Mouse (Mus musculus) ES-E14 (cell line): ENCODE data around the gene Syt15. TPM values are rescaled to one million over a fixed set of nuclear protein-coding genes. Genes with fewer than 3 reads are reported as not detected.

ENCODE experiments used
- DNase-seq: peaks from one replicate; pipeline ENCODE4 v3.0.0-alpha.2; 2013; ENCODE audit warnings: low read depth, low spot score
- H3K27ac ChIP-seq: 2 replicates; pipeline ENCODE4 v1.5.1; 2012; ENCODE audit warnings: low read depth, mild to moderate bottlenecking, low read length, moderate library complexity, mixed read lengths; ENCODE audit not compliant: poor library complexity, insufficient read depth, severe bottlenecking
- H3K36me3 ChIP-seq: 2 replicates; pipeline ENCODE4 v1.6.1; 2012; ENCODE audit warnings: mild to moderate bottlenecking, low read length, moderate library complexity, mixed read lengths; ENCODE audit not compliant: control insufficient read depth, poor library complexity, insufficient read depth, severe bottlenecking
- H3K4me1 ChIP-seq, 2 experiments: fragments of 150-350 bp in 1 of 2; sonication (generic) in 1 of 2; 2 replicates each; pipeline ENCODE4 v1.6.1; 2012; ENCODE audit warnings: low read length in 2 of 2, mild to moderate bottlenecking in 1 of 2, mixed read lengths in 1 of 2; ENCODE audit not compliant: control insufficient read depth in 2 of 2, insufficient read depth in 2 of 2, poor library complexity in 1 of 2
- H3K4me3 ChIP-seq, 2 experiments: fragments of 150-350 bp in 1 of 2; sonication (generic) in 1 of 2; 2 replicates each; pipeline ENCODE4 v1.5.1; 2012; ENCODE audit warnings: low read length in 2 of 2, low read depth in 1 of 2, mild to moderate bottlenecking in 1 of 2, mixed read lengths in 1 of 2; ENCODE audit not compliant: insufficient read depth in 1 of 2, poor library complexity in 1 of 2, severe bottlenecking in 1 of 2
- H3K9ac ChIP-seq: 2 replicates; pipeline ENCODE4 v1.6.1; 2012; ENCODE audit warnings: low read depth, mild to moderate bottlenecking, low read length, mixed read lengths; ENCODE audit not compliant: poor library complexity, insufficient read depth, severe bottlenecking
- H3K9me3 ChIP-seq: fragments of 150-350 bp; sonication (generic); 2 replicates; pipeline ENCODE4 v1.6.1; 2012; ENCODE audit warnings: low read depth, mild to moderate bottlenecking, low read length; ENCODE audit not compliant: control insufficient read depth, insufficient read depth
- CHD2 ChIP-seq: IDR thresholded peaks from 2 replicates; pipeline ENCODE4 v1.6.1; 2014; ENCODE audit warnings: mild to moderate bottlenecking, low read depth, low read length, inconsistent platforms
- HCFC1 ChIP-seq: IDR thresholded peaks from 2 replicates; pipeline ENCODE4 v1.6.1; 2012; ENCODE audit warnings: low read length, inconsistent platforms, borderline replicate concordance; ENCODE audit not compliant: insufficient read depth
- MAFK ChIP-seq: IDR thresholded peaks from 2 replicates; pipeline ENCODE4 v1.6.1; 2014; ENCODE audit warnings: mild to moderate bottlenecking, low read depth, low read length, inconsistent platforms; ENCODE audit not compliant: insufficient read depth
- ZC3H11A ChIP-seq: IDR thresholded peaks from 2 replicates; pipeline ENCODE4 v1.6.1; 2012; ENCODE audit warnings: low read depth, mild to moderate bottlenecking, inconsistent platforms, low read length, borderline replicate concordance
- ZNF384 ChIP-seq: IDR thresholded peaks from 2 replicates; pipeline ENCODE4 v1.6.1; 2012; ENCODE audit warnings: low read depth, low read length, inconsistent platforms
- in situ Hi-C, 2 experiments: fragments of 600-800 bp; cut with MboI; formaldehyde crosslinking; loops; one replicate each; pipeline ENCODE4 v1.15.1; 2025; ENCODE audit warnings: low sequenced_read_pairs in 2 of 2, inconsistent platforms in 1 of 2; ENCODE audit not compliant: unreplicated experiment in 2 of 2
- total RNA-seq: library from RNA; depleted of rRNA; stranded (reverse); fragments of 300-350 nt; gene quantifications from 2 replicates; pipeline ENCODE4 v1.2.3, GENCODE M21; 2012; rRNA removed

The Syt15 gene
- total RNA-seq, result 0.26 TPM in 1 of 2 replicates, not detected in the other

DNA sequence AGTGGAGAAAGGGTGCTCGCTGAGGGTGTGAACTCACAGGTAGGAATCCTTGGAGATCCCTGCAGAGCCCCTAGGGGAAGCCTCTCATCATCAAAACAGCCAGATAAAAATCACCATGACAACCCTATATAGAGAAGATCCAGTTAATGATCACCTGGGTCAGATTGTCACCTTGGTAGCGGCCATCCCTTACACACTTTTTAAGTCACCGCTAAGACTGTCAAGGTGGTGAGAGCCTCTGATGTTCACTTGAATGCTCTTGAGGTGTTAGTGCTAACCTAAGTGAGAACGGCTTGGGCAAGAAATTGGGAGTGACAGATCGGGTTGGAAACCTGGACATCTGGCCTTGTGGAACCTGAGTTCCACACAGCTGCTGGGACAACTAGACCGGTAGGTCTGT lies at the start of gene Syt15:
TSS of gene Syt15 (plus strand) at position 301 of the 400 bp plus-strand sequence.
- H3K27ac ChIP-seq, result no peak within 1 kb of the TSS
- H3K9ac ChIP-seq, result peak within 1 kb of the TSS; percentile 20; the same call in 1 of the 2 replicates
- no peak for DNase-seq
- no peaks in the 10 kb centered on the region for H3K36me3 ChIP-seq
- H3K9me3 ChIP-seq, result no peaks in the 10 kb centered on the region
- in situ Hi-C loops, result no loop called here
- no peaks in the 10 kb centered on the region for H3K4me1 ChIP-seq
- TF ChIP-seq CHD2 (no peak), ZNF384 (no peak)
- H3K4me3 ChIP-seq, result peak within 1 kb of the TSS; percentile 56 to 59

DNA sequence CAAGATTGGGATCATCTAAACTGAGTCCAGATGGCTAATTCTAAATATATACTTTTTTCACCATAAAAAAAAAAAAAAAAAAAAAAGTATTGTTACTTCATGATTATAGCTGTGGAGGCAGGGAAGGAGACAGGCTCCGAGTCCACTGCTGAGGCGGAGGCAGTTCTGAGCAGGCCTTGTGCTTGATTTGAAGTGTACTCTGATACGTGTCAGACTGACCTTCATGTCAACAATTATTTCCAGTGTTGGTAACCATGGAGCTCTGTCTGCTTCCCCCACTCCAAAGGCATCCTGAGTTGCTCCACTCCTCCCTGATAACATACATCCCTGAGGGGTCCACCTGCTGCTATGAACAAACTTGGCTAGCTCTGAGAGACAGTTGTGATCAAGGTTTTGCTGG lies 48.3 kb upstream of the Syt15 start:
- Histone ChIP-seq H3K9ac (no peak overlapping the region), H3K36me3 (no peaks in the 10 kb centered on the region), H3K9me3 (no peaks in the 10 kb centered on the region), H3K4me1 (peaks cover 0 to 2% of the 10 kb centered on the region in 2 experiments; a peak in 2 of 4 replicates), H3K4me3 (no peak overlapping the region), H3K27ac (no peak overlapping the region)
- DNase-seq, result no peak
- TF ChIP-seq ZC3H11A (no peak), ZNF384 (no peak), HCFC1 (no peak), MAFK (no peak), CHD2 (no peak)
- in situ Hi-C loops, result no loop called here

DNA sequence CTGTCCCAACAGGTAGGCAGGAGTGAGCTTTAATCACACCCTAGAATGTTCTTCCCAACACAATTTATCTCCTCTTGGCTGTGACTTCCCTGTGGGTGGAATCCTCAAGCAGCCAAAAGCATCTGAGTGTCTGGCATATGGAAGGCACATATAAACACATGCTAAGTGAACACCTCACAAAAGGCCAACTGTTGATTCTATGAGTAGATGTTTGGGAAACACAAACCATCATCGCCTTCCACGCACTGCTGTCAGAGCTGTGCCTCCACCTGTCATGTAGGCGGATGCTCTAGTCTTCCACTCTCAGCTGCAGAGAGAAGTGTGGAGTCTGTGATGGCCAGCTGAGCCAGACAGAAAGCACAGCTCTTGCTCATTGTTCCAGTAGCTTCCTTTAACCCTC lies 40.0 kb upstream of the Syt15 start:
- Histone ChIP-seq H3K27ac (no peak overlapping the region), H3K9ac (no peak overlapping the region), H3K9me3 (no peaks in the 10 kb centered on the region), H3K4me1 (peaks cover 0 to under 1% of the 10 kb centered on the region in 2 experiments; a peak in 1 of 4 replicates), H3K4me3 (no peak overlapping the region), H3K36me3 (no peaks in the 10 kb centered on the region)
- in situ Hi-C loops, result no loop called here
- no peak for DNase-seq
- TF ChIP-seq CHD2 (no peak), HCFC1 (no peak), MAFK (no peak), ZNF384 (no peak), ZC3H11A (no peak)

DNA sequence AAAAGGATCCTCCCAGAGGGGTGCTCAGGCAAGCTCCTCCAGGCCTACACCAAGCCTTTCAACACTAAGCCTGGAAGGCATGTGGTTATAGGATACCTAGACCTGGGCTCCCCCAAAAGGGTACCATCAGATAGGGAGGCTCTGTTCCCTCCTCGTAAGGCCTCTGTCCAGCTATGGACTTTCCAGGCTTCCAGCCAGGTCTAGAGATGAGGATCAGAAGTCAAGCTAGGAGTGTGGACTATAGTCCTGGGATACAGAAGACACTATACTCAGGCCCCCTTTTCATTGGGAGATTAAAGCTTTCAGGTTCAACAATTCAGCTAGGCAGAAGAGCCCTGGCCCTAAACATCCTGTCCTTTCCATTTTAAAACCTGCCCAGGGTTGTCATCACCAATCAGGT lies 36.3 kb upstream of the Syt15 start:
- H3K9ac ChIP-seq, result no peak overlapping the region
- H3K27ac ChIP-seq, result no peak overlapping the region
- peaks cover 0 to 1% of the 10 kb centered on the region in 2 experiments; a peak in 1 of 4 replicates for H3K4me1 ChIP-seq
- H3K36me3 ChIP-seq, result no peaks in the 10 kb centered on the region
- H3K9me3 ChIP-seq, result no peaks in the 10 kb centered on the region
- in situ Hi-C loops, result no loop called here
- no peak overlapping the region for H3K4me3 ChIP-seq
- DNase-seq, result no peak
- TF ChIP-seq ZC3H11A (no peak), ZNF384 (no peak), CHD2 (no peak), MAFK (no peak), HCFC1 (no peak)

DNA sequence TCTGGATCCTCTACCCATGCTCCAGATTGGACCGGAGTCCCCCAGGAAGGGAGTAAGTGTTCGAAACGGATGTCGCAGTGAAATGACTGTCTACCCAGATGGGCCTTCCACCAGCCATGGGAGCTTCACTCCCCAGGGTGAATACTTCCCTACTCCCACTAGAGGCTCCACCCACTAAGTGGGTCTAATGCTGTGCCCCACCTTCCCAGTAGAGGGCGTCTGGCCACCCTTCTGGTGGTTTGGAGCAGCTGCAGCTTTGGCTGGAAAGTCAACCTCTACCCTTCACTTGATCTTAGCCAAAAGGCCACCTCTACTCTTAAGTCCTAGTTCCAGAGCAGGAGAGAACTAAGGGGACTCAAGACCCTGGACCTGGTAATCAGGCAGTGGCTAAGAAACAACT lies 30.8 kb upstream of the Syt15 start:
- Histone ChIP-seq H3K9ac (no peak overlapping the region), H3K36me3 (no peaks in the 10 kb centered on the region), H3K9me3 (no peaks in the 10 kb centered on the region), H3K4me1 (peaks cover 4 to 12% of the 10 kb centered on the region in 2 experiments; a peak in 2 of 4 replicates), H3K27ac (no peak overlapping the region), H3K4me3 (peak overlapping the region in 1 of 2 experiments; percentile 0; a peak in 1 of 4 replicates)
- peak; percentile 81 for DNase-seq
- TF ChIP-seq ZNF384 (no peak), ZC3H11A (0 out of 2 replicates have a peak, but pooled peaks have one; percentile 19)
- in situ Hi-C loops, result no loop called here
